Mouse (Mus musculus) bone marrow macrophage, adult 2 months (primary cell): ENCODE data around the gene Tox4. TPM values are rescaled to one million over a fixed set of nuclear protein-coding genes. Genes with fewer than 3 reads are reported as not detected.

ENCODE experiments used
- H3K27ac ChIP-seq: 2 replicates; pipeline ENCODE4 v1.5.1; 2012; ENCODE audit warnings: low read depth, low read length; ENCODE audit not compliant: insufficient read depth
- H3K4me1 ChIP-seq: 2 replicates; pipeline ENCODE4 v1.6.1; 2012; ENCODE audit warnings: low read length; ENCODE audit not compliant: control insufficient read depth, insufficient read depth
- H3K4me3 ChIP-seq: 2 replicates; pipeline ENCODE4 v1.5.1; 2012; ENCODE audit warnings: mild to moderate bottlenecking, low read length, moderate library complexity; ENCODE audit not compliant: insufficient read depth
- CTCF ChIP-seq: IDR thresholded peaks from 2 replicates; pipeline ENCODE4 v1.5.1; 2012; ENCODE audit warnings: low read depth, mild to moderate bottlenecking, low read length, moderate library complexity
- POLR2A ChIP-seq: IDR thresholded peaks from 2 replicates; pipeline ENCODE4 v1.6.1; 2012; ENCODE audit warnings: mild to moderate bottlenecking, low read depth, low read length, borderline replicate concordance
- polyA plus RNA-seq: library from polyadenylated mRNA; stranded (reverse); fragments of >200 nt; gene quantifications from 2 replicates; pipeline ENCODE4 v1.2.4, GENCODE M21; 2012; ENCODE audit not compliant: missing spikeins, insufficient read depth, insufficient read length

Tox4 gene
- polyA plus RNA-seq, 1 experiment = 39.2 TPM

- H3K4me3 ChIP-seq = peak within 1 kb of the TSS; percentile 31
- TF ChIP-seq CTCF (no peak), POLR2A (no peak)
- 0 out of 2 replicates have a peak, but pooled peaks cover 4% of the 10 kb centered on the region for H3K4me1 ChIP-seq
- no peak within 1 kb of the TSS for H3K27ac ChIP-seq
These were observed 49.2 kb downstream of the Tox4 start, which contains the start of gene Sall2 for GRCm38 (mm10) chr14:52327910-52328812. Gene Sall2, minus strand, starts transcription at chr14:52328762.

- TF ChIP-seq CTCF (no peak), POLR2A (no peak)
- no peak overlapping the region for H3K4me3 ChIP-seq
- 0 out of 2 replicates have a peak, but pooled peaks cover 4% of the 10 kb centered on the region for H3K4me1 ChIP-seq
- no peak overlapping the region for H3K27ac ChIP-seq
These were observed 52.3 kb downstream of the Tox4 start for GRCm38 (mm10) chr14:52331069-52331750.

GRCm38 (mm10) chr14:52332171-52332570 is 53.2 kb downstream of the Tox4 start:
- Histone ChIP-seq H3K27ac (no peak overlapping the region), H3K4me1 (0 out of 2 replicates have a peak, but pooled peaks cover 4% of the 10 kb centered on the region)
- TF ChIP-seq CTCF (no peak), POLR2A (no peak)

GRCm38 (mm10) chr14:52338751-52339511 is 60.0 kb downstream of the Tox4 start:
- TF ChIP-seq POLR2A (no peak), CTCF (no peak)
- Histone ChIP-seq H3K27ac (no peak overlapping the region), H3K4me3 (no peak overlapping the region), H3K4me1 (no peaks in the 10 kb centered on the region)

More at GRCm38 (mm10) chr14:52332171-52332570, 53.2 kb downstream of the Tox4 start:
- no peak overlapping the region for H3K4me3 ChIP-seq

DNA sequence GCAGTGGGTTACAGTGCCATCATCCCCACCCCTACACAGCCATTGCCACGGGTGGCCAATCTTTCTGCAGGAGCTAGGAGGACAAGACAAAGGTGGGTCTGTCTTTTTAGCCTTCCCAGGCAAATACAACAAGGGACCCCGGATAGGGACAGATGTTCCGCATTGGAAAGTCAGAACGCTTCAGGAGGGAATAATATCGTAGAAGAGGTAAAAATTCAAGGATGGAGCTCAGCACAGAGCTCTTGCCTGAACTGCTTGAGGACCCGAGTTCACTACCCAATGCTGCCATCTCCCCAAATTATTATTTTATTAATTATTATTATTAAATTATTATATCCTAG is 60.5 kb downstream of the Tox4 start:
- Histone ChIP-seq H3K27ac (no peak overlapping the region), H3K4me1 (no peaks in the 10 kb centered on the region), H3K4me3 (no peak overlapping the region)
- TF ChIP-seq POLR2A (no peak), CTCF (no peak)

Other genes starting within 250 kb of the Tox4 start
- gene Olfr221, start 236.7 kb upstream of the Tox4 start, polyA plus RNA-seq = not detected in 2 replicates
- 237 and 270 TPM in 2 replicates for gene Hnrnpc, start 175.1 kb upstream of the Tox4 start, polyA plus RNA-seq
- gene Rpgrip1, start 168.4 kb upstream of the Tox4 start, polyA plus RNA-seq = 1.7 and 3.4 TPM in 2 replicates
- gene Supt16, start 81.7 kb upstream of the Tox4 start, polyA plus RNA-seq = 52.0 and 52.9 TPM in 2 replicates
- 82.6 and 83.6 TPM in 2 replicates for gene Chd8, start 21.4 kb upstream of the Tox4 start, polyA plus RNA-seq
- gene Rab2b, start 399 bp downstream of the Tox4 start, polyA plus RNA-seq = 17.6 and 20.0 TPM in 2 replicates
- 31.8 and 34.2 TPM in 2 replicates for gene Mettl3, start 26.0 kb downstream of the Tox4 start, polyA plus RNA-seq
- gene Sall2, start 49.6 kb downstream of the Tox4 start, polyA plus RNA-seq = 0.67 and 0.95 TPM in 2 replicates
- not detected in 2 replicates for gene Olfr1513, start 77.3 kb downstream of the Tox4 start, polyA plus RNA-seq
- gene Olfr1512, start 100.0 kb downstream of the Tox4 start, polyA plus RNA-seq = not detected in 2 replicates
- not detected in 2 replicates for gene Olfr1511, start 118.2 kb downstream of the Tox4 start, polyA plus RNA-seq
- gene Olfr1510, start 135.2 kb downstream of the Tox4 start, polyA plus RNA-seq = not detected in 2 replicates
- not detected in 2 replicates for gene Olfr1509, start 163.8 kb downstream of the Tox4 start, polyA plus RNA-seq
- not detected in 2 replicates for gene Olfr1508, start 188.3 kb downstream of the Tox4 start, polyA plus RNA-seq
- gene Olfr1507, start 216.6 kb downstream of the Tox4 start, polyA plus RNA-seq = not detected in 2 replicates